Mouse (Mus musculus) left cerebral cortex, postnatal 4 days (tissue): ENCODE results near the gene E130308A19Rik. TPM values are rescaled to one million over a fixed set of nuclear protein-coding genes. Genes with fewer than 3 reads are reported as not detected.

Experiments used
- DNase-seq: peaks from one replicate; pipeline ENCODE4 v3.0.0-alpha.2; 2022
- intact Hi-C: fragments of 180-260 bp; cut with DNase I; formaldehyde crosslinking; loops from one replicate; pipeline ENCODE4 v1.15.1; 2025
- total RNA-seq, 2 experiments: library from RNA; stranded (reverse); gene quantifications; 2 replicates each; pipeline ENCODE4 v1.2.3; 2021

E130308A19Rik gene
- total RNA-seq, 2 experiments from 2014 or later: 17.7 to 19.2 TPM

GRCm38 (mm10) chr4:59674929-59675679, 49.1 kb downstream of the E130308A19Rik start:
- no peak for DNase-seq

GRCm38 (mm10) chr4:59675699-59676098, 49.7 kb downstream of the E130308A19Rik start:
- intact Hi-C loops: no loop called here
- DNase-seq: no peak

More at GRCm38 (mm10) chr4:59674929-59675679, 49.1 kb downstream of the E130308A19Rik start:
- intact Hi-C loops: no loop called here

- no peak for DNase-seq
- intact Hi-C loops: no loop called here
Observed at GRCm38 (mm10) chr4:59681383-59681782, 55.4 kb downstream of the E130308A19Rik start.

- DNase-seq: no peak
- intact Hi-C loops: no loop called here
Observed at GRCm38 (mm10) chr4:59682491-59682890, 56.5 kb downstream of the E130308A19Rik start.

- no peak for DNase-seq
- intact Hi-C loops: no loop called here
Observed at GRCm38 (mm10) chr4:59682950-59683349, 56.9 kb downstream of the E130308A19Rik start.

- no peak for DNase-seq
- intact Hi-C loops: no loop called here
Observed at GRCm38 (mm10) chr4:59684306-59684705, 58.3 kb downstream of the E130308A19Rik start.

GRCm38 (mm10) chr4:59686716-59687115, 60.7 kb downstream of the E130308A19Rik start:
- DNase-seq: peak; percentile 76
- intact Hi-C loops: no loop called here

GRCm38 (mm10) chr4:59689055-59689454, 63.0 kb downstream of the E130308A19Rik start:
- intact Hi-C loops: no loop called here
- DNase-seq: no peak

- peak; percentile 16 for DNase-seq
- intact Hi-C loops: no loop called here
Observed at GRCm38 (mm10) chr4:59690145-59690544, 64.1 kb downstream of the E130308A19Rik start.

GRCm38 (mm10) chr4:59696846-59697245, 70.8 kb downstream of the E130308A19Rik start:
- intact Hi-C loops: no loop called here
- DNase-seq: no peak

- intact Hi-C loops: no loop called here
- DNase-seq: no peak
Observed at GRCm38 (mm10) chr4:59697869-59698268, 71.9 kb downstream of the E130308A19Rik start.

- no peak for DNase-seq
- intact Hi-C loops: no loop called here
Observed at GRCm38 (mm10) chr4:59699014-59699792, 73.2 kb downstream of the E130308A19Rik start.

GRCm38 (mm10) chr4:59709321-59709720, 83.3 kb downstream of the E130308A19Rik start:
- intact Hi-C loops: no loop called here
- peak; percentile 57 for DNase-seq

GRCm38 (mm10) chr4:59710736-59711389, 84.9 kb downstream of the E130308A19Rik start:
- intact Hi-C loops: no loop called here
- DNase-seq: no peak

- DNase-seq: no peak
- intact Hi-C loops: no loop called here
Observed at GRCm38 (mm10) chr4:59712451-59712850, 86.4 kb downstream of the E130308A19Rik start.

- intact Hi-C loops: no loop called here
Observed at GRCm38 (mm10) chr4:59712955-59713354, 86.9 kb downstream of the E130308A19Rik start.

GRCm38 (mm10) chr4:59714472-59714871, 88.5 kb downstream of the E130308A19Rik start:
- intact Hi-C loops: no loop called here
- no peak for DNase-seq

More at GRCm38 (mm10) chr4:59712955-59713354, 86.9 kb downstream of the E130308A19Rik start:
- DNase-seq: no peak

- DNase-seq: no peak
- intact Hi-C loops: no loop called here
Observed at GRCm38 (mm10) chr4:59714926-59715325, 88.9 kb downstream of the E130308A19Rik start.

- intact Hi-C loops: no loop called here
- DNase-seq: no peak
Observed at GRCm38 (mm10) chr4:59715531-59715930, 89.5 kb downstream of the E130308A19Rik start.

- intact Hi-C loops: no loop called here
- no peak for DNase-seq
Observed at GRCm38 (mm10) chr4:59717349-59717748, 91.3 kb downstream of the E130308A19Rik start.

- intact Hi-C loops: no loop called here
Observed at GRCm38 (mm10) chr4:59718542-59718941, 92.5 kb downstream of the E130308A19Rik start.

More at GRCm38 (mm10) chr4:59718542-59718941, 92.5 kb downstream of the E130308A19Rik start:
- no peak for DNase-seq
